ENCODE assay signal across 8 mouse cellular contexts in the genomic region with DNA sequence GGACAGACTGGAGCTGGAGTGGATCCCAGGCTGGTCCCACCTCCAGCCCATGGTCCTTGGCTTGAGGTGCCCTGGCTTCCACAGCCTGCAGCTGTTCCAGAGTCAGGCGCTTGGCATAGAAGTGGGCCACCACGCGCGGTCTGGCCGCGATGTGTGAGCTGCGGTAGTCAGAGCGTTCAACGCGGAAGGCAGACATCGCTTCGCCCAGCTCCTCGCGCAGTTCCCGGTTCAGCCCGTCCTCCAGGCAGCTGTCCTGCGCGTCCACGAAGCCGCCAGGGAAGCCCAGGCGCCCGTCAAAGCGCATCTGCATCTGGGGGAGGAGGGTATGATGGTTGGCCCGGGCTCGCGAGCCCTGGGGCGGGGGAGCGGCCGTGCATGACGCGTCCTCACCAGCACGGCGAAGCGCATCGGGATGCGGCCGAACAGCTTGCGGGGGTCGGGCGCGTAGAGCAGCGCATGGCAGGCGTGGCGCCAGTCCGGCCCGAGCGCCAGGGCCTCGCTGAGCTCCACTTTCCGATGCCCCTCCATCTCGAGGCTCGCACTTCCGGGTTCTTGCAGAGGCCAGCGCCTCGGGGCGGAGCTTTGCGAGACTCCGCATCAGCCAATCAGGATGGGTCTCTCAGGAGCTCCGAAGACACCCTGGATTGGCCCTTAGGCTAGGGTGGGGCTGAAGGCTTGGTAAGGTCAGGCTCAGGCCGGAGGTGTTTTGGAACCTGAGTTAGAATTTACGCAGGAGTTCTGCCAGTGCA. TPM values are rescaled to one million over a fixed set of nuclear protein-coding genes. Genes with fewer than 3 reads are reported as not detected.
A peak's percentile ranks its signal among the peaks of the same experiment; 100 is the strongest.
DNase-seq lines count a peak whose midpoint lies in the region; ATAC-seq lines count a peak whose summit lies in the region.

TSS of gene Nudt16 (minus strand) at position 572 of the 749 bp plus-strand sequence.

- peak within 1 kb of the TSS; percentile 68 for H3K4me3 ChIP-seq in hindbrain, embryonic 12.5 days

- DNase-seq in NIH3T3 (ENCODE audit: low read depth): peak; percentile 88
- DNase-seq in cerebellum, postnatal 10 days: peak; percentile 94 to 96
- DNase-seq in frontal cortex, postnatal 10 days (ENCODE audit: low spot score in 2 of 2): peak; percentile 83 to 85
- peak; percentile 82 to 86 for DNase-seq in layer of hippocampus, postnatal 14 days (ENCODE audit: low spot score in 2 of 2)
- DNase-seq in lung, postnatal 14 days: peak; percentile 90
- peak; percentile 71 for DNase-seq in retina, adult 2 months (ENCODE audit: low read depth, low spot score)
- DNase-seq in thymus, postnatal 36 days: peak; percentile 91 to 95

- H3K4me1 ChIP-seq in hindbrain, embryonic 12.5 days: peaks cover 14% of the 10 kb centered on the region

- peak; percentile 98 for ATAC-seq in hindbrain, embryonic 12.5 days (ENCODE audit: low FRiP score)

- under 1% methylated on average over 60 of the region's 60 CpGs for WGBS in hindbrain, embryonic 12.5 days

- H3K36me3 ChIP-seq in hindbrain, embryonic 12.5 days: no peaks in the 10 kb centered on the region

- no peaks in the 10 kb centered on the region for H3K9me3 ChIP-seq in hindbrain, embryonic 12.5 days (replicated peaks)

- H3K4me2 ChIP-seq in hindbrain, embryonic 12.5 days (replicated peaks): peak within 1 kb of the TSS; percentile 75

- peak within 1 kb of the TSS; percentile 90 for H3K27ac ChIP-seq in hindbrain, embryonic 12.5 days

- H3K27me3 ChIP-seq in hindbrain, embryonic 12.5 days: no peaks in the 10 kb centered on the region

- H3K9ac ChIP-seq in hindbrain, embryonic 12.5 days: peak within 1 kb of the TSS; percentile 70

RNA-seq across cellular contexts. Expression of gene Nudt16, which starts in this region (rescaled TPM):
- polyA plus RNA-seq in hindbrain, embryonic 12.5 days (2016; fragmentation: Nextera tagmentation; extraction: Ambion mirVana): 15.9 and 18.0 TPM in 2 replicates
- 10 to 100 TPM; 17.0 to 17.4 TPM for total RNA-seq in layer of hippocampus, postnatal 14 days (2021)

Comparison
In these comparisons a context has a peak if more than half of its experiments do, and no peak if none do; other contexts are left out.
1. Peak in every context shown above with its lines: DNase-seq, ATAC-seq, H3K4me3 ChIP-seq and H3K27ac ChIP-seq.